Mouse (Mus musculus) G1E (cell line): ENCODE results near the gene S1pr2.

Experiments used
- CTCF ChIP-seq: IDR thresholded peaks from 2 replicates; pipeline ENCODE4 v1.5.1; 2012; ENCODE audit warnings: low read depth, low read length, inconsistent platforms, mixed read lengths
- GATA1 ChIP-seq: IDR thresholded peaks from 2 replicates; pipeline ENCODE4 v1.6.1; 2012; ENCODE audit warnings: borderline replicate concordance, low read length, inconsistent platforms, mixed read lengths
- POLR2AphosphoS5 ChIP-seq: IDR thresholded peaks from 2 replicates; pipeline ENCODE4 v1.6.1; 2012; ENCODE audit warnings: low read depth, low read length, inconsistent platforms; ENCODE audit not compliant: insufficient replicate concordance

- TF ChIP-seq CTCF (no peak), GATA1 (no peak), POLR2AphosphoS5 (no peak)
Observed at GRCm38 (mm10) chr9:21011846-21012312, 35.3 kb upstream of the S1pr2 start.
